Mouse (Mus musculus) colon, adult 2 months (tissue): ENCODE measurements around the gene Olfr1037. TPM values are rescaled to one million over a fixed set of nuclear protein-coding genes. Genes with fewer than 3 reads are reported as not detected.

Source experiments
- polyA plus RNA-seq: library from polyadenylated mRNA; depleted of rRNA; stranded (reverse); fragments of >200 nt; gene quantifications from 2 replicates; pipeline ENCODE4 v1.2.3, GENCODE M21; 2012; rRNA removed

Olfr1037 gene
- polyA plus RNA-seq, result not detected in 2 replicates

GRCm38 (mm10) chr2:86087285-86087684 lies at the start of gene Olfr1037:
Gene Olfr1037 (minus strand): TSS chr2:86087385.

GRCm38 (mm10) chr2:86135828-86136227 lies 48.6 kb upstream of the Olfr1037 start, which contains the start of gene Olfr1039:
Gene Olfr1039 (minus strand): TSS chr2:86135928.

GRCm38 (mm10) chr2:86073692-86074091 lies 13.5 kb downstream of the Olfr1037 start, which contains the start of gene Olfr1036:
Gene Olfr1036 (plus strand): TSS chr2:86073992.

GRCm38 (mm10) chr2:86045561-86045960 lies 41.6 kb downstream of the Olfr1037 start, which contains the start of gene Olfr1034:
Gene Olfr1034 (plus strand): TSS chr2:86045861.

Other genes starting within 250 kb of the Olfr1037 start
- gene Olfr1019, start 241.9 kb downstream of the Olfr1037 start, polyA plus RNA-seq, result not detected in 2 replicates
- gene Olfr1020, start 240.4 kb downstream of the Olfr1037 start, polyA plus RNA-seq, result not detected in 2 replicates
- gene Olfr1022, start 218.8 kb downstream of the Olfr1037 start, polyA plus RNA-seq, result not detected in 2 replicates
- gene Olfr1023, start 201.7 kb downstream of the Olfr1037 start, polyA plus RNA-seq, result not detected in 2 replicates
- not detected in 2 replicates for gene Olfr1024, start 182.3 kb downstream of the Olfr1037 start, polyA plus RNA-seq
- gene Olfr1025-ps1, start 172.2 kb downstream of the Olfr1037 start, polyA plus RNA-seq, result not detected in 2 replicates
- not detected in 2 replicates for gene Olfr1026, start 165.8 kb downstream of the Olfr1037 start, polyA plus RNA-seq
- gene Olfr1028, start 136.9 kb downstream of the Olfr1037 start, polyA plus RNA-seq, result not detected in 2 replicates
- gene Olfr1029, start 113.5 kb downstream of the Olfr1037 start, polyA plus RNA-seq, result not detected in 2 replicates
- gene Olfr1030, start 108.1 kb downstream of the Olfr1037 start, polyA plus RNA-seq, result not detected in 2 replicates
- gene Olfr1031, start 97.1 kb downstream of the Olfr1037 start, polyA plus RNA-seq, result not detected in 2 replicates
- not detected in 2 replicates for gene Olfr1032, start 81.8 kb downstream of the Olfr1037 start, polyA plus RNA-seq
- gene Olfr1033, start 66.8 kb downstream of the Olfr1037 start, polyA plus RNA-seq, result 0.08 and 0.14 TPM in 2 replicates
- 0.03 TPM in 1 of 2 replicates, not detected in the other for gene Olfr1034, start 41.5 kb downstream of the Olfr1037 start, polyA plus RNA-seq
- not detected in 2 replicates for gene Olfr1036, start 13.4 kb downstream of the Olfr1037 start, polyA plus RNA-seq
- not detected in 2 replicates for gene Olfr1039, start 48.5 kb upstream of the Olfr1037 start, polyA plus RNA-seq
- gene Olfr1040, start 59.3 kb upstream of the Olfr1037 start, polyA plus RNA-seq, result not detected in 2 replicates
- gene Olfr1042, start 74.5 kb upstream of the Olfr1037 start, polyA plus RNA-seq, result not detected in 2 replicates
- gene Olfr1043, start 80.1 kb upstream of the Olfr1037 start, polyA plus RNA-seq, result not detected in 2 replicates
- gene Olfr1044, start 90.4 kb upstream of the Olfr1037 start, polyA plus RNA-seq, result not detected in 2 replicates
- not detected in 2 replicates for gene Olfr52, start 98.3 kb upstream of the Olfr1037 start, polyA plus RNA-seq
- not detected in 2 replicates for gene Olfr1045, start 115.6 kb upstream of the Olfr1037 start, polyA plus RNA-seq
- not detected in 2 replicates for gene Olfr1046, start 131.9 kb upstream of the Olfr1037 start, polyA plus RNA-seq
- gene Olfr1047, start 144.0 kb upstream of the Olfr1037 start, polyA plus RNA-seq, result not detected in 2 replicates
- not detected in 2 replicates for gene Olfr1048, start 152.9 kb upstream of the Olfr1037 start, polyA plus RNA-seq
- gene Olfr1049, start 170.9 kb upstream of the Olfr1037 start, polyA plus RNA-seq, result not detected in 2 replicates
- gene Olfr1051, start 191.7 kb upstream of the Olfr1037 start, polyA plus RNA-seq, result not detected in 2 replicates
- gene Olfr1052, start 205.1 kb upstream of the Olfr1037 start, polyA plus RNA-seq, result not detected in 2 replicates
- gene Olfr1053, start 227.9 kb upstream of the Olfr1037 start, polyA plus RNA-seq, result not detected in 2 replicates
- gene Olfr1054, start 248.0 kb upstream of the Olfr1037 start, polyA plus RNA-seq, result not detected in 2 replicates